Comparison of ENCODE assay signal across 16 mouse cellular contexts in genomic region chr10:95194776-95195175, GRCm38 (mm10).
"Had no signal": no experiment of that assay in that cellular context is flagged by ENCODE, and none has a peak within 500 bp of the region (broad histone marks: within the 10 kb centered on the region; RNA-seq: fewer than 3 reads in every experiment).

No protein-coding gene starts in this region.

- H3K27ac ChIP-seq: left cerebral cortex, adult 2 months; liver, embryonic 13.5 days; midbrain, embryonic 10.5 days; midbrain, embryonic 13.5 days; neural tube, embryonic 13.5 days; stomach, embryonic 15.5 days had no signal

- H3K36me3 ChIP-seq: kidney, embryonic 15.5 days; liver, embryonic 13.5 days; midbrain, embryonic 10.5 days; midbrain, embryonic 13.5 days; neural tube, embryonic 13.5 days; stomach, embryonic 15.5 days had no signal

- DNase-seq: layer of hippocampus, adult 9-11 months; liver, embryonic 13.5 days; lung, adult 2 months; lung, postnatal 14 days; retina, postnatal 1 day; right cerebral cortex, postnatal 25 days; spleen, adult 18-20 months; thymus, postnatal 25 days had no signal

- ATAC-seq: midbrain, embryonic 13.5 days; midbrain, embryonic 16.5 days had no signal

- H3K9me3 ChIP-seq: kidney, embryonic 15.5 days; liver, embryonic 13.5 days; midbrain, embryonic 10.5 days; midbrain, embryonic 13.5 days; neural tube, embryonic 13.5 days; stomach, embryonic 15.5 days had no signal

- H3K4me1 ChIP-seq: midbrain, embryonic 13.5 days; stomach, embryonic 15.5 days had no signal

- H3K27me3 ChIP-seq: kidney, embryonic 15.5 days; liver, embryonic 13.5 days; midbrain, embryonic 13.5 days; neural tube, embryonic 13.5 days; stomach, embryonic 15.5 days had no signal

- H3K4me3 ChIP-seq: kidney, embryonic 15.5 days; left cerebral cortex, adult 2 months; liver, embryonic 13.5 days; midbrain, embryonic 10.5 days; midbrain, embryonic 13.5 days; myocyte; neural tube, embryonic 13.5 days; stomach, embryonic 15.5 days had no signal
